Mouse (Mus musculus) ES-E14 (cell line): Measurements from ENCODE around the gene Chkb. TPM values are rescaled to one million over a fixed set of nuclear protein-coding genes. Genes with fewer than 3 reads are reported as not detected.
A peak's percentile ranks its signal among the peaks of the same experiment; 100 is the strongest.
"Not testable (repeated sequence)": the region's sequence is repeated elsewhere in the genome, so short reads cannot be mapped to it uniquely, and the experiment has no call there.

Experiments
- DNase-seq: peaks from one replicate; pipeline ENCODE4 v3.0.0-alpha.2; 2013; ENCODE audit warnings: low read depth, low spot score
- H3K27ac ChIP-seq: 2 replicates; pipeline ENCODE4 v1.5.1; 2012; ENCODE audit warnings: low read depth, mild to moderate bottlenecking, low read length, moderate library complexity, mixed read lengths; ENCODE audit not compliant: poor library complexity, insufficient read depth, severe bottlenecking
- H3K36me3 ChIP-seq: 2 replicates; pipeline ENCODE4 v1.6.1; 2012; ENCODE audit warnings: mild to moderate bottlenecking, low read length, moderate library complexity, mixed read lengths; ENCODE audit not compliant: control insufficient read depth, poor library complexity, insufficient read depth, severe bottlenecking
- H3K4me1 ChIP-seq, 2 experiments: fragments of 150-350 bp in 1 of 2; sonication (generic) in 1 of 2; 2 replicates each; pipeline ENCODE4 v1.6.1; 2012; ENCODE audit warnings: low read length in 2 of 2, mild to moderate bottlenecking in 1 of 2, mixed read lengths in 1 of 2; ENCODE audit not compliant: control insufficient read depth in 2 of 2, insufficient read depth in 2 of 2, poor library complexity in 1 of 2
- H3K4me3 ChIP-seq, 2 experiments: fragments of 150-350 bp in 1 of 2; sonication (generic) in 1 of 2; 2 replicates each; pipeline ENCODE4 v1.5.1; 2012; ENCODE audit warnings: low read length in 2 of 2, low read depth in 1 of 2, mild to moderate bottlenecking in 1 of 2, mixed read lengths in 1 of 2; ENCODE audit not compliant: insufficient read depth in 1 of 2, poor library complexity in 1 of 2, severe bottlenecking in 1 of 2
- H3K9ac ChIP-seq: 2 replicates; pipeline ENCODE4 v1.6.1; 2012; ENCODE audit warnings: low read depth, mild to moderate bottlenecking, low read length, mixed read lengths; ENCODE audit not compliant: poor library complexity, insufficient read depth, severe bottlenecking
- H3K9me3 ChIP-seq: fragments of 150-350 bp; sonication (generic); 2 replicates; pipeline ENCODE4 v1.6.1; 2012; ENCODE audit warnings: low read depth, mild to moderate bottlenecking, low read length; ENCODE audit not compliant: control insufficient read depth, insufficient read depth
- CHD2 ChIP-seq: IDR thresholded peaks from 2 replicates; pipeline ENCODE4 v1.6.1; 2014; ENCODE audit warnings: mild to moderate bottlenecking, low read depth, low read length, inconsistent platforms
- HCFC1 ChIP-seq: IDR thresholded peaks from 2 replicates; pipeline ENCODE4 v1.6.1; 2012; ENCODE audit warnings: low read length, inconsistent platforms, borderline replicate concordance; ENCODE audit not compliant: insufficient read depth
- MAFK ChIP-seq: IDR thresholded peaks from 2 replicates; pipeline ENCODE4 v1.6.1; 2014; ENCODE audit warnings: mild to moderate bottlenecking, low read depth, low read length, inconsistent platforms; ENCODE audit not compliant: insufficient read depth
- ZC3H11A ChIP-seq: IDR thresholded peaks from 2 replicates; pipeline ENCODE4 v1.6.1; 2012; ENCODE audit warnings: low read depth, mild to moderate bottlenecking, inconsistent platforms, low read length, borderline replicate concordance
- ZNF384 ChIP-seq: IDR thresholded peaks from 2 replicates; pipeline ENCODE4 v1.6.1; 2012; ENCODE audit warnings: low read depth, low read length, inconsistent platforms
- in situ Hi-C, 2 experiments: fragments of 600-800 bp; cut with MboI; formaldehyde crosslinking; loops; one replicate each; pipeline ENCODE4 v1.15.1; 2025; ENCODE audit warnings: low sequenced_read_pairs in 2 of 2, inconsistent platforms in 1 of 2; ENCODE audit not compliant: unreplicated experiment in 2 of 2
- total RNA-seq: library from RNA; depleted of rRNA; stranded (reverse); fragments of 300-350 nt; gene quantifications from 2 replicates; pipeline ENCODE4 v1.2.3, GENCODE M21; 2012

Gene Chkb
- total RNA-seq, 1 experiment, result 29.0 TPM

- TF ChIP-seq MAFK, result no peak
- no peak overlapping the region for H3K4me3 ChIP-seq
- DNase-seq, result no peak
- H3K36me3 ChIP-seq, result no peaks in the 10 kb centered on the region
- no peaks in the 10 kb centered on the region for H3K9me3 ChIP-seq
- H3K9ac ChIP-seq, result no peak overlapping the region
- in situ Hi-C loops, result no loop called here
- H3K27ac ChIP-seq, result peak overlapping the region; percentile 17; the same call in 1 of the 2 replicates
- 0 out of 4 replicates have a peak, but pooled peaks cover 0 to 4% of the 10 kb centered on the region in 2 experiments for H3K4me1 ChIP-seq
These were observed 4.4 kb upstream of the Chkb start for GRCm38 (mm10) chr15:89434136-89434535.

DNA sequence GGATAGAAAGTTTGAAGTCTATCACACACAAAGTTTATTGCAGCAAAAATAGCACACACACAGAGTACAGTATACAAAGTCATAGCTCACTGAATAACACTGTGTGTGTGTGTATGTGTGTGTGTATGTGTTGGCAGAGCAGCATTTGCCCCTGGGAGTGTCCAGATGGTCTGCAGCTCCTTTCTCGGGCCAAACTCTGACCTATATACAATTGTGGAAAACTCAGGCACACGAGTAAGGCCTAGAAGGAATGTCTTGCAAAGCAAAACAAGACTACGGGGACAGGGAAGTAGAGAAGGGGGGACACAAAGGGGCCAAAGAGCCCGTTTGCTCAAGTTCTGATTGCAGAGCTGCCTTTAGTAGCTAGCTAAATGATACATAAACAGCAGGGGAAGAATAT, 3.2 kb upstream of the Chkb start:
- in situ Hi-C loops, result no loop called here
- Histone ChIP-seq H3K4me1 (peaks cover 0 to 8% of the 10 kb centered on the region in 2 experiments; a peak in 2 of 4 replicates), H3K36me3 (peaks cover under 1% of the 10 kb centered on the region; the same call in 1 of the 2 replicates), H3K9me3 (no peaks in the 10 kb centered on the region), H3K4me3 (no peak overlapping the region), H3K9ac (no peak overlapping the region), H3K27ac (no peak overlapping the region)
- DNase-seq, result no peak
- TF ChIP-seq ZC3H11A, result no peak
- TF ChIP-seq MAFK, result no peak
- no peak for TF ChIP-seq ZNF384
- no peak for TF ChIP-seq HCFC1
- no peak for TF ChIP-seq CHD2

DNA sequence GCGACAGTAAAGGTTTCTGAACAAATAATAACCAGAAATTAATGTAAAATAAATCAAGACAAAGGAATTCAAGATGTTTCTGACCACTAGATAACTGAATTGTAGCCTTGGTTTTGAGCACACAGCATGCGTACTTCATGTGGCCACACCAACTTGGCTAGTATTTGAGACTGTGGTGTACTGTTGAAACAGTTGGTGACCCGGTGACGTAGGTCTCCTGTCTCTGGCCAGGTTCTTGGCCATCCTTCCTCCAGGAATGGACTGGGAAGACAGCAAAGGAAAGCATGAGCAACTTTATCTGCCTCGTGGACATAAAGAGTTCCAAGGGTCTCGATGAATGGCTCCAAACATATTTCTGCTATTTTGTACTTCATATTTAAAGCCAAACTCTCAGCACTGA, 2.1 kb upstream of the Chkb start:
- H3K4me1 ChIP-seq, result peaks cover 0 to 9% of the 10 kb centered on the region in 2 experiments; a peak in 2 of 4 replicates
- TF ChIP-seq ZNF384 (no peak), HCFC1 (no peak), CHD2 (no peak), ZC3H11A (no peak), MAFK (no peak)
- in situ Hi-C loops, result no loop called here
- peaks cover 6% of the 10 kb centered on the region; the same call in 1 of the 2 replicates for H3K36me3 ChIP-seq
- H3K9ac ChIP-seq, result no peak overlapping the region
- no peak for DNase-seq
- H3K4me3 ChIP-seq, result no peak overlapping the region
- H3K27ac ChIP-seq, result no peak overlapping the region
- no peaks in the 10 kb centered on the region for H3K9me3 ChIP-seq

GRCm38 (mm10) chr15:89431271-89431670, 1.6 kb upstream of the Chkb start:
- in situ Hi-C loops, result no loop called here
- no peak overlapping the region for H3K9ac ChIP-seq
- no peak for DNase-seq

GRCm38 (mm10) chr15:89430771-89431170, 1.1 kb upstream of the Chkb start:
- H3K4me3 ChIP-seq, H3K27ac ChIP-seq: not testable (repeated sequence)

More at GRCm38 (mm10) chr15:89431271-89431670, 1.6 kb upstream of the Chkb start:
- TF ChIP-seq ZNF384, result no peak
- TF ChIP-seq HCFC1, result no peak
- TF ChIP-seq CHD2, result no peak
- no peak for TF ChIP-seq ZC3H11A
- no peak for TF ChIP-seq MAFK
- no peak overlapping the region for H3K27ac ChIP-seq
- H3K9me3 ChIP-seq, result no peaks in the 10 kb centered on the region
- no peak overlapping the region for H3K4me3 ChIP-seq
- peaks cover 1 to 14% of the 10 kb centered on the region in 2 experiments; a peak in 3 of 4 replicates for H3K4me1 ChIP-seq
- peaks cover 9% of the 10 kb centered on the region; the same call in 1 of the 2 replicates for H3K36me3 ChIP-seq

More at GRCm38 (mm10) chr15:89430771-89431170, 1.1 kb upstream of the Chkb start:
- H3K9me3 ChIP-seq, H3K9ac ChIP-seq, DNase-seq, in situ Hi-C loops, H3K36me3 ChIP-seq: not testable (repeated sequence)
- peaks cover 2 to 14% of the 10 kb centered on the region in 2 experiments; a peak in 3 of 4 replicates for H3K4me1 ChIP-seq
